Mouse (Mus musculus) liver, embryonic 18 days (tissue): ENCODE measurements around the gene Skida1. TPM values are rescaled to one million over a fixed set of nuclear protein-coding genes. Genes with fewer than 3 reads are reported as not detected.

ENCODE experiments used
- polyA plus RNA-seq: library from polyadenylated mRNA; depleted of rRNA; stranded (reverse); fragments of >200 nt; gene quantifications from 2 replicates; pipeline ENCODE4 v1.2.3, GENCODE M21; 2012; rRNA removed

The Skida1 gene
- polyA plus RNA-seq = 0.38 and 0.48 TPM in 2 replicates

GRCm38 (mm10) chr2:18048453-18049075 lies at the start of gene Skida1:
Gene Skida1 (minus strand): TSS chr2:18049051.

GRCm38 (mm10) chr2:18055016-18055928 lies 6.4 kb upstream of the Skida1 start, which contains the start of gene Mllt10:
Gene Mllt10 (plus strand): TSS chr2:18055237.

GRCm38 (mm10) chr2:18037491-18037890 lies 11.4 kb downstream of the Skida1 start, which contains the start of gene A930004D18Rik:
Gene A930004D18Rik (minus strand): TSS chr2:18037737.

GRCm38 (mm10) chr2:17996858-17997257 lies 52.0 kb downstream of the Skida1 start, which contains the start of gene H2al2a:
Gene H2al2a (minus strand): TSS chr2:17996958.

Other genes starting within 250 kb of the Skida1 start
- not detected in 2 replicates for gene H2al2a, start 52.1 kb downstream of the Skida1 start, polyA plus RNA-seq
- gene A930004D18Rik, start 11.3 kb downstream of the Skida1 start, polyA plus RNA-seq = 0.59 and 0.67 TPM in 2 replicates
- gene Mllt10, start 6.2 kb upstream of the Skida1 start, polyA plus RNA-seq = 13.6 and 15.2 TPM in 2 replicates